Mouse (Mus musculus): ENCODE measurements at regions not wholly inside any gene's neighbourhood (a gene's known extent, or its start where the extent isn't known, plus 50 kb on each side); places are given as distances from the start of the nearest gene placed in this dataset. TPM values are rescaled to one million over a fixed set of nuclear protein-coding genes. Genes with fewer than 3 reads are reported as not detected.

Small RNAs in the stretch of these regions (microRNA-seq; reads per million reads assigned to microRNA genes)
- not detected for gene Gm24369

All from heart, postnatal 25 days (tissue).